Comparison of ENCODE assay signal across 9 mouse cellular contexts in genomic region chr5:36285405-36285804, GRCm38 (mm10).
DNase-seq lines count a peak whose midpoint lies in the region; ATAC-seq and TF ChIP-seq lines count a peak whose summit lies in the region.
"Had no signal": no experiment of that assay in that cellular context is flagged by ENCODE, and none has a peak within 500 bp of the region (broad histone marks: within the 10 kb centered on the region; RNA-seq: fewer than 3 reads in every experiment).

No protein-coding gene starts in this region.

- ATAC-seq in forebrain, postnatal 0 days, result peak; percentile 27
- ATAC-seq in megakaryocyte progenitor cell, adult 5-6 weeks (replicated peaks; ENCODE audit: poor library complexity), result peak; percentile 23; the same call in 1 of the 2 replicates

- DNase-seq in kidney, postnatal 4 days, result peak; percentile 27 to 37
- DNase-seq in kidney, adult 18-20 months, result no peak
- DNase-seq in embryo, embryonic 11 days, result peak; percentile 25
- DNase-seq in forebrain, postnatal 0 days, result no peak
- DNase-seq in spleen, postnatal 14 days (ENCODE audit: low spot score in 2 of 2), result no peak
- DNase-seq in adrenal gland, postnatal 14 days, result no peak
- DNase-seq: layer of hippocampus, adult 9-11 months; thymus, postnatal 36 days had no signal

- H3K9ac ChIP-seq in forebrain, postnatal 0 days, result no peak overlapping the region

- no peak overlapping the region for H3K27ac ChIP-seq in forebrain, postnatal 0 days (ENCODE audit: low read depth, low read length)

- 22% methylated on average over 10 of the region's 10 CpGs for WGBS in forebrain, postnatal 0 days

- no peak overlapping the region for H3K4me2 ChIP-seq in forebrain, postnatal 0 days (ENCODE audit: low read depth)

- no peaks in the 10 kb centered on the region for H3K4me1 ChIP-seq in forebrain, postnatal 0 days (ENCODE audit: insufficient read depth)

- no peaks in the 10 kb centered on the region for H3K36me3 ChIP-seq in forebrain, postnatal 0 days (ENCODE audit: insufficient read depth)

- H3K9me3 ChIP-seq in forebrain, postnatal 0 days (ENCODE audit: low read length), result no peaks in the 10 kb centered on the region

- H3K27me3 ChIP-seq in forebrain, postnatal 0 days (ENCODE audit: insufficient read depth, low read length), result no peaks in the 10 kb centered on the region

- no peak overlapping the region for H3K4me3 ChIP-seq in forebrain, postnatal 0 days (ENCODE audit: low read depth, low read length)

- no peak for TF ChIP-seq CTCF in forebrain, postnatal 0 days (IDR thresholded peaks at IDR 0.05; ENCODE audit: low read depth)

Comparison
In these comparisons a context has a peak if more than half of its experiments do, and no peak if none do; other contexts are left out.
1. DNase-seq: peak in kidney, postnatal 4 days (2 of 2) and embryo, embryonic 11 days (single experiment); none in kidney, adult 18-20 months (single experiment), forebrain, postnatal 0 days (single experiment), spleen, postnatal 14 days (0 of 2) and adrenal gland, postnatal 14 days (single experiment).